Mouse (Mus musculus): ENCODE measurements around the gene Gm3250.
"Not testable (repeated sequence)": the region's sequence is repeated elsewhere in the genome, so short reads cannot be mapped to it uniquely, and the experiment has no call there.

Gene Gm3250

GRCm38 (mm10) chr10:77782442-77782841 lies at the start of gene Gm3250:
Gm3250 (minus strand) TSS chr10:77782542.
- not testable (repeated sequence) for DNase-seq

DNA sequence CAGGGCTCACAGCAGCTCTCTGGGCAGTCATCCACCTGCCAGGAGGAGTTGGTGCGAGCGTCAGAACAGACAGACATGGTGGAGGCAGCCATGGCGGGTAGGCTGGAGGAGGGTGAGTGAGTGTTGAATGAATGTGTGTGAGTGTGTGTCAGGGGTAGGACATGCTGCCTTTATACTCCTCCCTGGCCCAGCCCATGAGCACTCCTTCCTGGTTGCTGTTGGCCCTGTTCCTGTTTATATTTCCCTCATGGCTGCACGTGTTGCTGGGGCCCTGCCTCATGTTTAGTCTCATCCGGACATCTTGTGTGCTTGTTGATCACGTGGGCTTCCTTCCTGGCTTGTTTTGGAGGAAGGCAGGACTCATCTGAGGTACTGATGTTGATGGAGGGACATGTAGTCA lies 44.6 kb upstream of the Gm3250 start, which contains the start of gene Krtap10-4:
Krtap10-4 (minus strand) TSS at position 145 of the 400 bp plus-strand sequence.
- no peak for DNase-seq

- DNase-seq: no peak
Measured at GRCm38 (mm10) chr10:77819203-77819602, 36.9 kb upstream of the Gm3250 start.

- DNase-seq: no peak
Measured at GRCm38 (mm10) chr10:77818523-77818922, 36.2 kb upstream of the Gm3250 start.

DNA sequence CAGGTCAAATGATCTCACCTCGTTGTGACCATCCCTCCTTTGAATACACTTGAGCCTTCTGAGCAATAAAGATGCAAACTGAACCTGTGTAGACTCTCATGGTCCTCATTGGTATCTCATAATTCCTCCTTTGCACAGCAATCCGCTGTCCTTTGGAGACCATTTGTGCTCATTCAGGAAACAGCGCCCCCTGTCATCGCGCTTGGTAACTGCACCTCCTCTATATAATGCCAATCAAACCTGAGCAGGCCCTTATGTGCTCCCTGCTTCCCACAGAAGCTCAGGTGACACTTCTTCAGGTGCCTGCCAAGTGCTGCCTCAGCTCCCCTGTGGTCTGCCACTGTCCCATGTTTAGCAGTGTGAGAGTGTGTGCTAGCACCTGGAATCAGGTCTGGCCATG lies 33.2 kb upstream of the Gm3250 start:
- DNase-seq: peak in 1 of 2 experiments; percentile 28

- no peak for DNase-seq
Measured at GRCm38 (mm10) chr10:77814382-77814781, 32.0 kb upstream of the Gm3250 start, which contains the start of gene Gm2696. Gm2696 (plus strand) TSS chr10:77814682.

DNA sequence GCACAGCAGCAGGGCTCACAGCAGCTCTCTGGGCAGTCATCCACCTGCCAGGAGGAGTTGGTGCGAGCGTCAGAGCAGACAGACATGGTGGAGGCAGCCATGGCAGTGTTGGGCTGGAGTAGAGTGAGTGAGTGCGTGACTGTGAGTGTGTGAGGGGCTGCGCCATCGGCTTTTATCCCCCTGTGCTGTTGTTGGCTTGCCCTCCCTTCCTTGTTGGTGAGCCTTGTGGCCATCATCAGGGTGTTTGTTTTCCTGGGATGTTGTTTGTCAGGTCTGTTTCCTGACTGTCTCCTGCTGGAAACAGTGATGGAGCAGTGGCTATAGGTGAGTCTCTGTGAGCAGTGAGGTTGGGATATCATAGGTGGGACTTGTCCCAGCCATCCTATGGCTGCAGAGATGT lies 29.4 kb upstream of the Gm3250 start, which contains the start of gene Gm9507:
Gm9507 (minus strand) TSS at position 101 of the 400 bp plus-strand sequence.
- DNase-seq: no peak

- no peak for DNase-seq
Measured at GRCm38 (mm10) chr10:77804095-77804494, 21.8 kb upstream of the Gm3250 start.

- no peak for DNase-seq
Measured at GRCm38 (mm10) chr10:77798921-77799508, 16.7 kb upstream of the Gm3250 start, which contains the start of gene Gm19668. Gm19668 (minus strand) TSS chr10:77799133.

- peak; percentile 18 to 51 for DNase-seq
Measured at GRCm38 (mm10) chr10:77798164-77798920, 16.0 kb upstream of the Gm3250 start.

DNA sequence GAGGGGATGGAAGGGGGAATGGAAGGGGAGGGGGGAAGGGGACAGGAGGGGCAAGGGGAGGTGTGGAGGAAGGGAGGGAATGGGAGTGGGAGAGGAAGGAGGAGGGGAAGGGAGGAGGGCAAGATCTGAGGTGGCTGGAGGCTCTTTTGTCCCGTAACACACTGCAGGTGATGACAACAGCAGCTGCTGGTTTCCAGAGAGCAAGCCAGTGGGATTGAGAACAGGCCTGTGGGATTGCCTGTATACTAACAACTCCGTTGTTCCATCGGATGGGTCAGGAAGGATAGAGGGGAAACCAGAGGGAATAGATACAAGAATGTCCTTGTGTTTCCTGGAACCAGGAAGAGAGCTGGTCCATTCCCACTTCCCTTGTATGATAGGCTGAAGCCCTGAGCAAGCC lies 15.3 kb upstream of the Gm3250 start:
- no peak for DNase-seq

- DNase-seq: no peak
Measured at GRCm38 (mm10) chr10:77794976-77795375, 12.6 kb upstream of the Gm3250 start, which contains the start of gene Gm9639. Gm9639 (minus strand) TSS chr10:77795076.

- DNase-seq: no peak
Measured at GRCm38 (mm10) chr10:77788621-77789020, 6.3 kb upstream of the Gm3250 start.

DNA sequence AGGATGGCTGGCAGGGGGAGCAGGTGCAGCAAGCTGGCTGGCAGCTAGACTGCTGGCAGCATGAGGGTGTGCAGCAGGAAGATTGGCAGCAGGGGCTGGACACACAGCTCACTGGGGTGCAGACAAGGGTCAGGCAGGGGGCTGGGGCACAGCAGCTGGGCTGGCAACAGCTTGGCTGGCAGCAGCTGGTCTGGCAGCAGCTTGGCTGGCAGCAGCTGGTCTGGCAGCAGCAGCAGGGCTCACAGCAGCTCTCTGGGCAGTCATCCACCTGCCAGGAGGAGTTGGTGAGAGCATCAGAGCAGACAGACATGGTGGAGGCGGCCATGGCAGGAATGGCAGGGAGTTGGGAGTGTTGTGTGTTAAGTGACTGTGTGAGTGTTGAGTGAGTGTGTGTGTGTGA lies 5.5 kb upstream of the Gm3250 start, which contains the start of gene Gm7137:
Gm7137 (minus strand) TSS at position 325 of the 400 bp plus-strand sequence.
- DNase-seq: not testable (repeated sequence)

GRCm38 (mm10) chr10:77783396-77783795 lies 1.1 kb upstream of the Gm3250 start:
- not testable (repeated sequence) for DNase-seq

- not testable (repeated sequence) for DNase-seq
Measured at GRCm38 (mm10) chr10:77776844-77777243, 5.5 kb downstream of the Gm3250 start, which contains the start of gene Gm7138. Gm7138 (minus strand) TSS chr10:77776944.

GRCm38 (mm10) chr10:77772142-77772541 lies 10.2 kb downstream of the Gm3250 start:
- DNase-seq: not testable (repeated sequence)

DNA sequence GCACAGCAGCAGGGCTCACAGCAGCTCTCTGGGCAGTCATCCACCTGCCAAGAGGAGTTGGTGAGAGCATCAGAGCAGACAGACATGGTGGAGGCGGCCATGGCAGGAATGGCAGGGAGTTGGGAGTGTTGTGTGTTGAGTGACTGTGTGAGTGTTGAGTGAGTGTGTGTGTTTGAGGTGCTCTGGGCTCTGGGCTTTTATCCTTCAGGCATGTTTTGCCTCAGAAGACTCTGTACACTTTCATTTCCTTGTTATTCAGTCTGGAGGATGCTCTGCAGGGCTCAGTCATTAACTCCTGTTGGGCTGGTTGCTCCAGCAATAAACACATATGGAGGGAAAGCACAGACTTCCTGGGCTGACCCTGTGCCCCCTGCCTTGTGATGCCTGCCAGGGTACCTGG lies 11.1 kb downstream of the Gm3250 start, which contains the start of gene Gm3238:
Gm3238 (minus strand) TSS at position 101 of the 400 bp plus-strand sequence.
- DNase-seq: not testable (repeated sequence)

DNA sequence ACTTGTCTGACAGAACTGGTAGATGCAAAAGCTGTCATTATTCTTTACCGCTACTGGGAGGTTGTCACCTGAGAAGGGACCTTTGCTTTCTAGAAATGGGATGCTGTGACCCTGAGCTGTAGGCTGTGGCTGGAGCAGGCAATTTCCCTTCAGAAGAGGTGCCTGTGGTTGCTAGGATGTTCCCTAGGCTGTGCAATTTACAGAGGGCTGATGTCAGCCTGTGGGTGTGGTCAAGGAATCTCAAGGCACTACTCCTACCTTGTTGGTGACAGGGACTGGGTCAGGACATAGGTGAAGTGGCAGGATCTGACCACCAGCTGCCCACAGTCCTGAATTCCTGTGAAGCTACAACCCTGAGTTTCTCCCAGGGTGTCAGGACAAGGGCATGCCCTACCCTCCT lies 12.6 kb downstream of the Gm3250 start:
- no peak for DNase-seq

- not testable (repeated sequence) for DNase-seq
Measured at GRCm38 (mm10) chr10:77759582-77759981, 22.8 kb downstream of the Gm3250 start, which contains the start of gene Gm3233. Gm3233 (minus strand) TSS chr10:77759682.

GRCm38 (mm10) chr10:77753448-77753847 lies 28.9 kb downstream of the Gm3250 start:
- DNase-seq: no peak

- not testable (repeated sequence) for DNase-seq
Measured at GRCm38 (mm10) chr10:77752312-77752711, 30.0 kb downstream of the Gm3250 start.

DNA sequence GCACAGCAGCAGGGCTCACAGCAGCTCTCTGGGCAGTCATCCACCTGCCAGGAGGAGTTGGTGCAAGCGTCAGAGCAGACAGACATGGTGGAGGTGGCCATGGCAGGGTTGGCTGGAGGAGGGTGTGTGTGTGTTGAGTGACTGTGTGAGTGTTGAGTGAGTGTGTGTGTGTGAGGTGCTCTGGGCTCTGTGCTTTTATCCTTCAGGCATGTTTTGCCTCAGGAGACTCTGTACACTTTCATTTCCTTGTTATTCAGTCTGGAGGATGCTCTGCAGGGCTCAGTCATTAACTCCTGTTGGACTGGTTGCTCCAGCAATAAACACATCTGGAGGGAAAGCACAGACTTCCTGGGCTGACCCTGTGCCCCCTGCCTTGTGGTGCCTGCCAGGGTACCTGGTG lies 31.1 kb downstream of the Gm3250 start, which contains the start of gene Gm9736:
Gm9736 (minus strand) TSS at position 101 of the 400 bp plus-strand sequence.
- not testable (repeated sequence) for DNase-seq

All from cerebellum, postnatal 14 days (tissue).